14 mouse cellular contexts compared by ENCODE assay signal in the genomic region with DNA sequence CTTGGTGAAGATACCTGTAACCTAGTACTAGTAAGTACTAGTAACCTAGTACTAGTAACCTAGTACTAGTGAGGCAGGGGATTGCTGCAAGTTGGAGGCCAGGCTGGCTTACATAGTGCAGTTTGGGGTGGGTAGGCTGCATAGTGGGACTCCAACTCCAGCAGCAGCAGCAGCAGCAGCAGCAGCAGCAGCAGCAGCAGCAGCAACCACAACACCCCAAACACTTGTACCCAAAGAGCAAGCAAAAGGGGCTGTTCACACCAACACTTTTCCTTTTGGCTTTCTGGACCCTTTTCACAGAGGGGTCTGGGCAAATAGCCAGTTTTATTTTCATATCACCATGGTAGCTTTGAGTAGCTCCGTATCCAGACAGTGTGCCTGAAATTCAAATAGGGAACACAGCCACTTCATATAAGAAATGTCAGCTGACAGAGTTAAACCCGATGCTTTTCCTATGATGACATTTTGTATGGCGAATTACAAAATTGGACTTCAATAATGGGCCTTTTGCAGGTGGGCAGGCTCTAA. TPM values are rescaled to one million over a fixed set of nuclear protein-coding genes. Genes with fewer than 3 reads are reported as not detected.
"Had no signal": no experiment of that assay in that cellular context is flagged by ENCODE, and none has a peak within 500 bp of the region (broad histone marks: within the 10 kb centered on the region; RNA-seq: fewer than 3 reads in every experiment).

No protein-coding gene starts in this region.

- H3K9me3 ChIP-seq: limb, embryonic 15.5 days; liver, embryonic 12.5 days; lung, embryonic 15.5 days; midbrain, embryonic 13.5 days; stomach, embryonic 15.5 days had no signal

- H3K27ac ChIP-seq: kidney, postnatal 0 days; limb, embryonic 15.5 days; liver, embryonic 12.5 days; lung, embryonic 15.5 days; midbrain, embryonic 13.5 days; stomach, embryonic 15.5 days had no signal

- DNase-seq: kidney, adult 9 months; kidney, postnatal 36 days; layer of hippocampus, adult 9-11 months; layer of hippocampus, postnatal 36 days; lung, postnatal 14 days; right cerebral cortex, postnatal 14 days; thymus, postnatal 4 days had no signal

- H3K4me1 ChIP-seq: limb, embryonic 15.5 days; liver, embryonic 12.5 days; midbrain, embryonic 13.5 days; stomach, embryonic 15.5 days had no signal

- H3K9ac ChIP-seq: limb, embryonic 15.5 days; liver, embryonic 12.5 days; lung, embryonic 15.5 days; midbrain, embryonic 13.5 days; stomach, embryonic 15.5 days had no signal

- H3K36me3 ChIP-seq: limb, embryonic 15.5 days; liver, embryonic 12.5 days; lung, embryonic 15.5 days; midbrain, embryonic 13.5 days; stomach, embryonic 15.5 days had no signal

- H3K4me2 ChIP-seq: limb, embryonic 15.5 days; liver, embryonic 12.5 days; lung, embryonic 15.5 days; midbrain, embryonic 13.5 days; stomach, embryonic 15.5 days had no signal

- H3K27me3 ChIP-seq: limb, embryonic 15.5 days; liver, embryonic 12.5 days; lung, embryonic 15.5 days; midbrain, embryonic 13.5 days; stomach, embryonic 15.5 days had no signal

- ATAC-seq: liver, embryonic 12.5 days; midbrain, embryonic 13.5 days had no signal

- H3K4me3 ChIP-seq: limb, embryonic 15.5 days; liver, embryonic 12.5 days; lung, embryonic 15.5 days; midbrain, embryonic 13.5 days; stomach, embryonic 15.5 days had no signal

RNA-seq across cellular contexts. Expression of gene Slc7a14, which starts 22.7 kb away (rescaled TPM):
- polyA plus RNA-seq: spleen, adult 2 months had no signal
